Mouse (Mus musculus) kidney, embryonic 15.5 days (tissue): ENCODE measurements around the gene Pygb. TPM values are rescaled to one million over a fixed set of nuclear protein-coding genes. Genes with fewer than 3 reads are reported as not detected.
A peak's percentile ranks its signal among the peaks of the same experiment; 100 is the strongest.

Source experiments
- ATAC-seq: fragments of 200-750 bp; cut with Nextera tagmentation; replicated peaks from 2 replicates; pipeline ENCODE4 v1.8.0; 2017; ENCODE audit warnings: moderate TSS enrichment; ENCODE audit not compliant: low FRiP score
- H3K27ac ChIP-seq: fragments of 300-500 bp; sonication (generic); 2 replicates; pipeline ENCODE4 v1.5.1; 2015; ENCODE audit warnings: mild to moderate bottlenecking, inconsistent platforms
- H3K27me3 ChIP-seq: fragments of 300-500 bp; sonication (generic); 2 replicates; pipeline ENCODE4 v1.6.1; 2015; ENCODE audit warnings: inconsistent platforms
- H3K36me3 ChIP-seq: fragments of 300-500 bp; sonication (generic); 2 replicates; pipeline ENCODE4 v1.6.1; 2015; ENCODE audit warnings: inconsistent platforms
- H3K4me1 ChIP-seq: fragments of 300-500 bp; sonication (generic); 2 replicates; pipeline ENCODE4 v1.6.1; 2015; ENCODE audit warnings: inconsistent platforms
- H3K4me2 ChIP-seq: fragments of 300-500 bp; sonication (generic); 2 replicates; pipeline ENCODE4 v1.6.1; 2015; ENCODE audit warnings: moderate library complexity, mild to moderate bottlenecking, inconsistent platforms
- H3K4me3 ChIP-seq: fragments of 300-500 bp; sonication (generic); replicated peaks from 2 replicates; pipeline ENCODE4 v1.5.1; 2015; ENCODE audit warnings: mild to moderate bottlenecking, inconsistent platforms
- H3K9ac ChIP-seq: fragments of 300-500 bp; sonication (generic); 2 replicates; pipeline ENCODE4 v1.6.1; 2015; ENCODE audit warnings: mild to moderate bottlenecking, inconsistent platforms
- H3K9me3 ChIP-seq: fragments of 300-500 bp; sonication (generic); replicated peaks from 2 replicates; pipeline ENCODE4 v1.6.1; 2016; ENCODE audit warnings: inconsistent platforms
- WGBS: fragments of 180-500 bp; shearing (Covaris S2); methylation state at CpG from one replicate; pipeline ENCODE4 v1.1.7; 2015; ENCODE audit warnings: mixed read lengths; 5-methylcytosine and 5-hydroxymethylcytosine counted together
- polyA plus RNA-seq: library from polyadenylated mRNA; unstranded; fragments of >200 nt; fragmentation: Nextera tagmentation; extraction: Ambion mirVana; gene quantifications from 2 replicates; pipeline ENCODE4 v1.2.1, GENCODE M21; 2015

The Pygb gene
- polyA plus RNA-seq, 1 experiment from 2014 or later = 88.3 TPM

GRCm38 (mm10) chr2:150851251-150851650 lies 64.7 kb downstream of the Pygb start:
- Histone ChIP-seq H3K27ac (no peak overlapping the region), H3K27me3 (no peaks in the 10 kb centered on the region), H3K9ac (no peak overlapping the region), H3K9me3 (no peaks in the 10 kb centered on the region), H3K4me3 (no peak overlapping the region), H3K36me3 (0 out of 2 replicates have a peak, but pooled peaks cover 4% of the 10 kb centered on the region), H3K4me2 (no peak overlapping the region), H3K4me1 (no peaks in the 10 kb centered on the region)
- WGBS = 54% methylated on average over 9 of the region's 9 CpGs
- no peak for ATAC-seq

GRCm38 (mm10) chr2:150855186-150855585 lies 68.7 kb downstream of the Pygb start:
- Histone ChIP-seq H3K27me3 (no peaks in the 10 kb centered on the region), H3K9me3 (no peaks in the 10 kb centered on the region), H3K4me1 (peaks cover 7% of the 10 kb centered on the region; the same call in 1 of the 2 replicates), H3K36me3 (0 out of 2 replicates have a peak, but pooled peaks cover 4% of the 10 kb centered on the region), H3K27ac (no peak overlapping the region), H3K9ac (no peak overlapping the region), H3K4me3 (no peak overlapping the region), H3K4me2 (no peak overlapping the region)
- no peak for ATAC-seq

- no peak overlapping the region for H3K4me3 ChIP-seq
- no peaks in the 10 kb centered on the region for H3K36me3 ChIP-seq
- ATAC-seq = peak; percentile 73; the same call in 1 of the 2 replicates
- H3K9me3 ChIP-seq = no peaks in the 10 kb centered on the region
- H3K4me1 ChIP-seq = peaks cover 7% of the 10 kb centered on the region; the same call in 1 of the 2 replicates
- no peak overlapping the region for H3K27ac ChIP-seq
- no peaks in the 10 kb centered on the region for H3K27me3 ChIP-seq
- WGBS = 63% methylated on average over 9 of the region's 9 CpGs
- H3K9ac ChIP-seq = no peak overlapping the region
- H3K4me2 ChIP-seq = no peak overlapping the region
These were observed 72.4 kb downstream of the Pygb start for GRCm38 (mm10) chr2:150858724-150859487.

- H3K27ac ChIP-seq = no peak overlapping the region
- peaks cover 7% of the 10 kb centered on the region; the same call in 1 of the 2 replicates for H3K4me1 ChIP-seq
- no peaks in the 10 kb centered on the region for H3K27me3 ChIP-seq
- H3K36me3 ChIP-seq = no peaks in the 10 kb centered on the region
- H3K9ac ChIP-seq = no peak overlapping the region
- no peak overlapping the region for H3K4me3 ChIP-seq
- WGBS = 79% methylated on average over 11 of the region's 11 CpGs
- ATAC-seq = no peak
- no peaks in the 10 kb centered on the region for H3K9me3 ChIP-seq
- no peak overlapping the region for H3K4me2 ChIP-seq
These were observed 73.4 kb downstream of the Pygb start for GRCm38 (mm10) chr2:150859709-150860470.

GRCm38 (mm10) chr2:150861128-150861527 lies 74.6 kb downstream of the Pygb start:
- Histone ChIP-seq H3K27me3 (no peaks in the 10 kb centered on the region), H3K9ac (no peak overlapping the region), H3K4me1 (peaks cover 7% of the 10 kb centered on the region; the same call in 1 of the 2 replicates), H3K4me3 (no peak overlapping the region), H3K4me2 (no peak overlapping the region), H3K9me3 (no peaks in the 10 kb centered on the region), H3K36me3 (no peaks in the 10 kb centered on the region), H3K27ac (no peak overlapping the region)
- 91% methylated on average over 2 of the region's 2 CpGs for WGBS
- ATAC-seq = no peak

- no peaks in the 10 kb centered on the region for H3K36me3 ChIP-seq
- H3K9me3 ChIP-seq = no peaks in the 10 kb centered on the region
- no peak overlapping the region for H3K4me3 ChIP-seq
- no peaks in the 10 kb centered on the region for H3K4me1 ChIP-seq
- no peak for ATAC-seq
- H3K4me2 ChIP-seq = no peak overlapping the region
- H3K27ac ChIP-seq = no peak overlapping the region
- no peak overlapping the region for H3K9ac ChIP-seq
- WGBS = 100% methylated on average over 2 of the region's 2 CpGs
- no peaks in the 10 kb centered on the region for H3K27me3 ChIP-seq
These were observed 80.5 kb downstream of the Pygb start for GRCm38 (mm10) chr2:150867021-150867420.

GRCm38 (mm10) chr2:150869446-150869845 lies 82.9 kb downstream of the Pygb start:
- WGBS = 86% methylated on average over 1 of the region's 1 CpGs
- H3K9me3 ChIP-seq = no peaks in the 10 kb centered on the region
- H3K9ac ChIP-seq = no peak overlapping the region
- no peak for ATAC-seq
- H3K4me3 ChIP-seq = no peak overlapping the region
- no peak overlapping the region for H3K27ac ChIP-seq
- H3K4me2 ChIP-seq = no peak overlapping the region
- no peaks in the 10 kb centered on the region for H3K27me3 ChIP-seq
- H3K4me1 ChIP-seq = no peaks in the 10 kb centered on the region
- no peaks in the 10 kb centered on the region for H3K36me3 ChIP-seq

GRCm38 (mm10) chr2:150874508-150874907 lies 88.0 kb downstream of the Pygb start:
- H3K4me1 ChIP-seq = no peaks in the 10 kb centered on the region
- no peaks in the 10 kb centered on the region for H3K27me3 ChIP-seq
- WGBS = 89% methylated on average over 1 of the region's 1 CpGs

GRCm38 (mm10) chr2:150875226-150875625 lies 88.7 kb downstream of the Pygb start:
- no peak overlapping the region for H3K27ac ChIP-seq
- no peaks in the 10 kb centered on the region for H3K36me3 ChIP-seq
- no peak for ATAC-seq
- H3K27me3 ChIP-seq = no peaks in the 10 kb centered on the region
- H3K9ac ChIP-seq = no peak overlapping the region
- H3K9me3 ChIP-seq = no peaks in the 10 kb centered on the region
- no peak overlapping the region for H3K4me2 ChIP-seq
- H3K4me1 ChIP-seq = no peaks in the 10 kb centered on the region
- no peak overlapping the region for H3K4me3 ChIP-seq
- WGBS = 96% methylated on average over 1 of the region's 1 CpGs

More at GRCm38 (mm10) chr2:150874508-150874907, 88.0 kb downstream of the Pygb start:
- no peak overlapping the region for H3K27ac ChIP-seq
- H3K9me3 ChIP-seq = no peaks in the 10 kb centered on the region
- H3K4me3 ChIP-seq = no peak overlapping the region
- no peak overlapping the region for H3K4me2 ChIP-seq
- H3K9ac ChIP-seq = no peak overlapping the region
- no peaks in the 10 kb centered on the region for H3K36me3 ChIP-seq
- no peak for ATAC-seq

- H3K9me3 ChIP-seq = no peaks in the 10 kb centered on the region
- WGBS = 72% methylated on average over 4 of the region's 4 CpGs
- 0 out of 2 replicates have a peak, but pooled peaks have one; percentile 52 for ATAC-seq
These were observed 91.0 kb downstream of the Pygb start for GRCm38 (mm10) chr2:150877561-150877960.

More at GRCm38 (mm10) chr2:150877561-150877960, 91.0 kb downstream of the Pygb start:
- H3K9ac ChIP-seq = no peak overlapping the region
- H3K4me1 ChIP-seq = no peaks in the 10 kb centered on the region
- no peaks in the 10 kb centered on the region for H3K36me3 ChIP-seq
- H3K27ac ChIP-seq = no peak overlapping the region
- H3K4me2 ChIP-seq = no peak overlapping the region
- no peak overlapping the region for H3K4me3 ChIP-seq
- H3K27me3 ChIP-seq = no peaks in the 10 kb centered on the region
